Mouse (Mus musculus): ENCODE measurements around the gene Suox. TPM values are rescaled to one million over a fixed set of nuclear protein-coding genes. Genes with fewer than 3 reads are reported as not detected.
"Not testable (repeated sequence)": the region's sequence is repeated elsewhere in the genome, so short reads cannot be mapped to it uniquely, and the experiment has no call there.

Suox gene
- total RNA-seq (2022) = 10 to 100 TPM; 23.1 to 28.7 (median 25.9) TPM

DNA sequence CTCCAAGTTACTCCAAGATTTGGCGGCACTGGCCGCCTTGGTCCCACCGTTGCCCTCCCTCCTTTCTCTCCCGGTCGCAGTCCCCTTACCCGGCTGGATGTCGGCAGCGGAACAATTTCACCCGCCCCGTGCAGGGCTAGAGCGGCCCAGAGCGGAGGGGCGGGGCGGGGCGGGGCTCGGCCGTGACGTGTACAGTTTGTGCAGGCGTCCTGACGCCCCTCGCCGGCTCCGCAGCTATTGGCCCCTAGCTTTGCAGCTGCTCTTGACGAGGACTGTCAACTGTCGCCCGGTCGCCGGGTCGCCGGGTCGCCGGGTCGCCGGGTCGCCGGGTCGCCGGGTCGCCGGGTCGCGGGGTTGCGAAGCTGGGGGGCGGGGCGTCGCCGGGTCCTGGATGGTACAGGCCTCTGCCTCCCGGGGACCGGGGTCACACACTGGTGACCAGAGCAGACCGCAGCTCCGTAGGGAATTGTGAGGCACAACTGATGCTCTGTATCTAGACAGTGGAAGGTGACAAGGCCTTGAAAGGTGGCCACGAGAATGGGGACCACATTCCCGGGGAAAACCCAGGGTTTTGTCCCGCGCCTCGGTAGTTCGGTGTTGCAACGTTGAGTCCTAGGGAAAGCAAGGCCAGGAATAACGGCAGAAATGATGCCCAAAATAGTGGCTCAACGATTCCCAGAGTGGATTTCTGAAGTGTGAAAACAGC, at the start of gene Suox:
TSS of gene Suox (minus strand) at position 311 of the 706 bp plus-strand sequence.
- peak; percentile 76 for DNase-seq (ENCODE audit: low spot score)

DNA sequence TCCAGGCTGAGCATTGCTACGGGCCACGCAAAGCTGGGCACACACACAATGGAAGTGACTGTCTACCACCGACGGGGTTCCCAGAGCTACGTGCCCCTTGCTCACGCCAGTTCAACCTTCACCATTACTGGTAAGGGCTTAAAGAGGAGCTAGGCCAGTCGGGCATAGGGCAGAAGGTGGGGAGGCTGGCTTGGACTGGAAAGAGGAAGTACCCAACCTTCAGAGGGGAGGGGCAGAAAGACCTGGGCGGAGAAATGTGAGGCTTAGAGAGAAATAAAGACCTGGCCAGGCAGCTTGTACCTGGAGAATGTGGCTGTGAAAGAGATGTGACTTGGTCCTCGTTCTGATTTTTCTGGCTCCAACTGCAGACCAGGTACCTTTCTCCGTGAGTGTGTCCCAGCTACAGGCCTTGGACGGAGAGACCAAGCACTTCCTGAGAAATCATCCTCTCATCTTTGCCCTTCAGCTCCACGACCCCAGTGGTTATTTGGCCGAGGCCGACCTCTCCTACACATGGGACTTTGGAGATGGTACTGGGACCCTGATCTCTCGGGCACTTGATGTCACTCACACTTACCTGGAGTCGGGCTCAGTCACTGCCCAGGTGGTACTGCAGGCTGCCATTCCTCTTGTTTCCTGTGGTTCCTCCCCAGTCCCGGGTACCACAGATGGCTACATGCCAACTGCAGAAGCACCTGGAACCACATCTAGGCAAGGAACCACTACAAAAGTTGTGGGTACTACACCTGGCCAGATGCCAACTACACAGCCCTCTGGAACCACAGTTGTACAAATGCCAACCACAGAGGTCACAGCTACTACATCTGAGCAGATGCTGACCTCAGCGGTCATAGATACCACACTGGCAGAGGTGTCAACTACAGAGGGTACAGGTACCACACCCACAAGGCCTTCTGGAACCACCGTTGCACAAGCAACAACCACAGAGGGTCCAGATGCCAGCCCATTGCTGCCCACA, 42.0 kb upstream of the Suox start:
- DNase-seq (ENCODE audit: low spot score) = no peak

DNA sequence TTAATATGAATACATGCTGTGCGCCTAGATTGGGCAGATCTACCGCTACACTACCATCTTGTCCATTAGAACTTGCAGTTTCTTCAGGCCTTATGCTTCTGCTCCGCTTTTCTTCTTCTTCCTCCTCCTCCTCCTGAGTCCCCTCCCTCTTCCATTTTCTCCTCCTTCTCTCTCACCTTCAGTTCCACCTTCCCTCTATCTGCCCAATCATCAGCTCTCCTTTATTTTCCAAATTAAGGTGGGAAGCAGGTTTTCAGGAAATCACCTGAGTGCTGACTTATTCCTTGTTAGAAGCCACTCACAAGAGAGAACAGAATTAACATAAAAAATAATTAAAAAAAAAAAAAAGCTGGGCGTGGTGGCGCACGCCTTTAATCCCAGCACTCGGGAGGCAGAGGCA, 37.4 kb upstream of the Suox start:
- DNase-seq (ENCODE audit: low spot score) = not testable (repeated sequence)

DNA sequence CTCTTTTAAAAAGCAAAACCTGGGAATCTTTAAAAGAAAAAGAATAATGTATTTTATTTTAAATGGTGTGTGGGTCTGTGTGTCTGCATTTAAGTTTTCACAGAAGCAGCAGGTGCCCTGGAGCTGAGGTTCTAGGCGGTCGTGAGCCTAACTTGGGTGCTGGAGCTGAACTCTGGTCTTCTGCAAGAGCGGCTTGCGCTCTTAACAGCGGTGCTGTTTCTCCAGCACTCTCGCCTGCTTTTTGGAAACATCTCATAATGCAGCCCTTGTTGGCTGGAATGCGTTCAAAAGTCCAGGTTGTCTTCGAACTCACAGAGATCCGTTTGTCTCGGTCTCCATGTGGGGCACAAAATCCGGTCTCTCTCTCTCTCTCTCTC, 31.4 kb upstream of the Suox start:
- DNase-seq (ENCODE audit: low spot score) = no peak

DNA sequence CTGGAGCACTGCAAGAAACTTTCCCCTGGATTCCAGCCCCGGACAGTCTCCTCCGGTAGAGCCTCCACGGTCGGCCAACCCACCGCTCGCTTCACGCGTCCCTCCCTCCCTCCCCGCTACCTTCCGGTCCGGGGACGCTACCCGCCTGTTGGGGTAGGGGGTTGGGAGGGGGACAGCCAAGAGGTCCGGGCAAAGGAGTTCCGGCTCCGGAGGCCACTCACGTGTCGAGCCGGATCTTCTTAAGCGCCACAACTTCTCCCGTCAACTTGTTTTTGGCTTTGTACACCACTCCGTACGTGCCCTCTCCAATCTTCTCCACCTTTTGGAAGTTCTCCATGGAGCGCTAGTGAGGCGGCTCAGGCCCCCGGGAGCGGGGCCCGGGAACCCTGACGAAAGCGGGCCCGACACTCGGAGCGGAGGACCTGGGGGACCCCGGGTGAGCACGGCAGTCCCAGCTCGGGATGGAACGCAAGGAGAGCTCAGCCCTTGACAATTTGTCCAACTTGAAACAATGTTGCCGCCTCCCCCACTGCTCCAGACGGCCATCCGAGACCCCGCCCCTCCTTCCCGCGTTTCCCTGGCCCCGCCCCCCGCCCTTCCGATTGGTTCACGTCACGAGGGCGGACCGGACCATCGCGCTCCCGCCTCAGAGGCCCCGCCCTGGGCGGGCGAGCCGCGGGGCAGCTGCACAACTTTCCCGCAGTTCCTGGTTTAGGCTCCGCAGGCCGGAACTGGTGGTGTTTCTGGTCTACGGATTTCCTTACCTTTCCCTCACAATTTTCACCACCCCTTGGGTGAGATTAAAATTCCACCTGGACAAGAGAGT, 30.8 kb upstream of the Suox start, which contains the start of gene Cdk2:
TSS of gene Cdk2 (minus strand) at position 541 of the 826 bp plus-strand sequence.
- peak; percentile 89 for DNase-seq (ENCODE audit: low spot score)

DNA sequence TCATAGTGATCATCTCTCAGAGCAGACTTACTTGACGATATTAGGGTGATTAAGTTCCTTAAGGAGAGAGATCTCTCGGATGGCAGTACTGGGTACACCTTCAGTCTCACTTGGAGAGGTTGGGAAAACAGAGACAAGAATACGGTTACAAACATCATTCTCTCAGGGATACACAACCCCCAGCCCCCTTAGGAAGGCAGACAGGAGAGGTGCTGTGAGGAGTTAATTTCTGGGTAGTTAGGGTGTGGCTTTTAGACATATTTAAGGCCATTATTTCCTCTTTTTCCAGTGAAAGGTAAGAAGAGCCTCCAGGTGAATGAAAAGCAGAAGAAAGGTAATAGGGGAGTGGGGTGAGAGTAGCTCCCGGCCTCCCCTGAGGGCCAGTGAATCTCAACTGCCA, 30.0 kb upstream of the Suox start, which contains the start of gene Pmel:
TSS of gene Pmel (plus strand) at position 301 of the 400 bp plus-strand sequence.
- no peak for DNase-seq (ENCODE audit: low spot score)

DNA sequence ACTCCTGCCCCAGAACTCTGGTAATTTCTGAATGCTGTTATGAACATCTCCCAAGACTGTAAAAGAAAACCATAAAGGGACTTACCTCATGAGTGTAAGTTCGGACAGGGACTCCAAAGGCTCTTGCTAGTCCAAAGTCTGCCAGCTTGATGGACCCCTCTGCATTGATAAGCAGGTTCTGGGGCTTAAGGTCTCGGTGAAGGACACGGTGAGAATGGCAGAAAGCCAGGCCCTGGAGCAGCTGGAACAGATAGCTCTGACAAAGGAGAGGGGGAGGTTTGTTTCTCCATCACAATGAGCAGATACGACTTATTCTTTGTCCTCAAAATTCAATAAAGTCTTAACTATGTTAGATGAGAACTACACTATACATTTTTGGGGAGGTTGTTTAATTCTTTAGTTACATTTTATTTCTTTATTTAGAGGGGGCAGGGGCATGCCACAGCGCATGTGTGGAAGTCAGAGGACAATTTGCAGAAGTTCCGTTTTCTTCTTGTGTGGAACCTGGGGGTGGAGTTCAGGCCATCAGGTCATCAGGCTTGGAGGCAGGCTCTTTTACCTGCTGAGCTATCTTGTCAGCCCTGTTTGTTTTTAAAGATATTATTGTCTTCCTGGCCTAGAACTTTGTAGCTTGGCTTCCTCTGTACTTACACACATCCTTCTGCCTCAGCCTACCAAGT, 28.6 kb upstream of the Suox start:
- DNase-seq (ENCODE audit: low spot score) = no peak

DNA sequence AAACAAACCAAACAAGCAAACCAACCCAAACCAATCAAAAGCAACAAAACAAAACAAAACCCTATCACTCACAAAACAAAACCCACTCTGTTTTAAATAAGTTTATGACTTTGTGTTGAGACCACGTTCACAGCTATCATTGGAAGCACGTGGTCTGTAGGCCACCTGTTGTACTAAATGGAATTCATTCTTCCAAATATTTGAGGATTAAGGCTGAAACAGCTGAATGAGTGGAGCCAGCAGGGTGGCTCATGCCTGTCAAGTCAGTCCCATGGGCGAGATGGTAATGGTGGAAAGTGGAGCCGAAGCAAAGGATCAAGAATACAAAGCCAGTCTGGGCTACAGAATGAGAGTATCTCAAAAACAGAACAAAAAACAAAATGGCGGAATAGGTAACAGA, 26.8 kb upstream of the Suox start:
- DNase-seq (ENCODE audit: low spot score) = no peak

DNA sequence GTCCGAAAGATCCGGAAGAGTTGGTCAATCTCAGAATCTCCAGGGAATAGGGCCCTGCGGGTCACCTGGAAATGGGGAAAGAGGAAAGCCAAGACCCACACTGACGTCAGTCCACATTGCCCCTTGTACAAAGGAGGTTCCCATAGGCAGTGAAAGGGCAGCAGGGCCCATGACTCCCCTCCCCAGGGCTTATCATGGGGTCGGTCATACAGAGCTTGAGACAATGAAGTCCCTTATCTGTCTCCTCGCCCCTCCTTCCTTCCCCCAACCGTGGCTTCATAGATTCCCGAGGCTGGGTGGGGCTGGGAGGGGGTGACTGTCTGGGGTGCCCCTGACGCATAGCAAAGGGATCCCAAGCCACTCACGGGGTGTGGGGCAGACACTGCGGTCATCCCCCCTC, 25.7 kb upstream of the Suox start:
- DNase-seq (ENCODE audit: low spot score) = no peak

DNA sequence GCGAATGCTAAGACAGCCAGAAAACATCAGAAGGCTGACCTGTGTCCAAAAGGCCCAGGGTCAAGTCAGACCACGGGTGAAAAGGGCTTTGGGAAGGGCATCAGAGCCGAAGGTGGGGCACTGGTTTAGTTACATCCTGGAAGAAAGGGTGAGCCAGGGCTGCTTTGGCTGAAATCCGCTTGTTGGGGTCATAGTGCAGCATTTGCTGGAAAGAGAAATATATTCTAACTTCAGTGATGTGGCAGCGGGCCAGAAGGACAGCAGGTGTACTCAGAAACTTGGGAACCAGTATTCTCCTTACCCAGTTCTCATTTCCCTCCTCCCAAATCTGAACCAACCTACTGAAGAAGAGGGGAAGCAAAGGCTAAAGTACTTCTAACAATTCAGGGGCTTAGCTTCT, 25.1 kb upstream of the Suox start:
- DNase-seq (ENCODE audit: low spot score) = no peak

DNA sequence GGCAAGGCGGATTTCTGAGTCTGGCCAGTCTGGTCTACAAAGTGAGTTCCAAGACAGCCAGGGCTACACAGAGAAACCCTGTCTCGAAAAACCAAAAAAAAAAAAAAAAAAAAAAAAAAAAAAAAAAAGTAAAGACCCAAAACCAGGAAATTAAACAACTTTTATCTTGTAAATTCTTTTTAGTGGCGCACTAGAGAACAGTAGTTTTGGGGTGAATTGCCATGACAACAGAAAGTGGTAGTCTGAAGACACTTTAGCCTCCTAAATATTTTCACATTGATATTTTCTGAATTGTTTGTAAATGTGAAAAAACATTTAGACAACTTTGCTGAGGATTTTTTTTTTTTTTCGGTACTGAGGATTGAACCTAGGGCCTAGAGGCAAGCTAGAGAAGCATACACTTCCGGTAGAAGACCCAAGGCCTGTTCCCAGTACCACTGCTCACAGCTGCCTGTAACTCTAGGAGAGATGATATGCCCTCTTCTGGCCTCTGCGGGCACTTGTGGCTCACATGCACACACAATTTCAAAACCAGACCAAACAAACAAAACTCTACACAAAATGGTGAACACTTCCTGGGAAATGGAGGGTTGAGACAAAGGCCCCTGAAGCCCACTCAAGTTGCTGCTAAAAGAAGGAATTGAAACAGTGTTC, 23.3 kb upstream of the Suox start:
- no peak for DNase-seq (ENCODE audit: low spot score)

DNA sequence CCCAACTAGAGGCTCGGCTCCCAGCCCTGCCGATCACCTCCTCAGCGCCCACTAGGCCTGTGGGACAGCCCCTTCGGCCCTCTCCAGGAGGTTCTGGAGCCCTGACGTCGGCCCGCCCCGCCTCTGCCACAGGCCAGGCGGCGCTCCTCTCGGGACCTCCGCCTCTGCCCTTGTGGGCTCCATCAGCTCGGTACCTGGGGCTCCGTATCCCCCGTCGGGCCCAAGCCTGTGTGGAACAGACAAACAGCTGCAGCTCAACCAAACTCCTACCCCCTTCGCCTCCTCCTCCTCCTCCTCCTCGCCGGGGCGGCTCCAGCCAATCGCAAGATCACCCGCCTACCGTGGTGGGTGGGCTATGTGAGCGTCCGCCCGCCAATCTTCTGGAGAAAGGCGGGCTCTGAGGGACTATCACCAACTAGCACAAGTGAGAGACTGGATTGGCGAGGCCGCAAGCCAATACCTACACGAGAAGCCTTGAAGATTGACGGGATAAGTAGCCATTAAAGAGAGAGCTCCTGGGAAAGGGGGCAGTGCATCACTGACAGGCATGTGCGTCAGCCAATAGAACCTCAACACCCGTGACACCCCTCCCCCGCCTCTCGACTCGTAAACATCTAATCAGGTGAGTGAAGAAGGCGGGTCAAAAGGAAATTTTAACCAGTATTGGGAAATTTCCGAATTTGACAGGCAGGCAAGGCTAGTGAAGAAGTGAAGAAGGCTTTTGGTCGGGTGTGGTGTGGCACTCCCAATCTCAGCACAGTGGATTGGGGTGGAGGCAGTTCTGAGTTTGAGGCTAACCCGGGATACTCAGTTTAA, 22.3 kb upstream of the Suox start, which contains the start of gene Rab5b:
TSS of gene Rab5b (minus strand) at position 273 of the 816 bp plus-strand sequence.
- peak; percentile 100 for DNase-seq (ENCODE audit: low spot score)

DNA sequence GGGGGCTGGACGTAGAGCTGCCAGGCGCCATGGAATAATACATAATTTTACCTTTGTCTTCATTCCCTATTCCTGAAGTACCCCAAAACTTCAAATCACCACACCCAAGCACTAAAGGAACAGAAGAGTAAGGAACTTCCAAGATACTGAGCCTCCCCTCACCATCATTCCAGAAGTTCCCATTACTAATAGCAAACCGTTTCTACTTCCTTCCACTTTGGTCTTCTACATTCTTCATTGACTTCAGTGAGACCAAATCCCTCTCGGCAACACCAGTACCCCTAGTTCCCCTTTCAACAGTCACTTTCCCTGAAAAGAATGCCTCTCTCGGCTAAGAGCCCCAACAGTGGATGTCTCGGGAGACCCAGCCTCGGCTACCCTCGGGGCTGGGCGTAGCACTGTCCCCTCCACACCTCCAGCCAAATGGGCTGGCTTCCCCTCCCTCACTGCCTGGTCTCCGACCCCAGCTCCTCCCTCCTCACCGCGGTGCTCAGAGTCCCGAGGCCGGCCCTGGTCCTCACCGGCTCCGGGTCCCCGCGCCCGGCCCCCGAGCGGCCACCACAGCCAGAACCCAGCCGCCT, 21.6 kb upstream of the Suox start:
- no peak for DNase-seq (ENCODE audit: low spot score)

DNA sequence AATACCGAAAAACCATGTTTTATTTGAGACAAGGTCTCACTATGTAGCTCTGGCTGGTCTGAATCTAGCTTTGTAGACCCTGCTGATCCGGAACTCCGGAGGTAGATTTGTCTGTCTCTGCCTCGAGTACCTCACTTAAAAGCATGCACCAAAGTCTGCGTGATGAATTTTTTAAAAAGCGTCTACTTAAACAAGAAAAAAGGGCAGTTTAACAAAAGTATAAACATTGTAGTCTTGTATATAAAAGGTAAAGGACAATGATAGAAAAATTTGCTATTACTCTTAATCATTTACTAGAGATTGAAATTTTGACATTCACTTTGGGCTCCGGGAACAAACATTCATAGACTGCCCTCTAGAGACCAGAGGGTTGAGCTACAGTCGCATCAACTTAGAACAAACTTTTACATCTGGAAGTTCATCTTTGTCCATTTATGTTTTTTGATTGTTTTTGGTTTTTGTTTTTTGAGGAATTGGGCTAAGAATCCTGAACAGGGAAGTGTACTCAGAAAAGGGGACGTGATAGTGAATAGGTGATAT, 666 bp upstream of the Suox start:
- peak; percentile 57 for DNase-seq (ENCODE audit: low spot score)

DNA sequence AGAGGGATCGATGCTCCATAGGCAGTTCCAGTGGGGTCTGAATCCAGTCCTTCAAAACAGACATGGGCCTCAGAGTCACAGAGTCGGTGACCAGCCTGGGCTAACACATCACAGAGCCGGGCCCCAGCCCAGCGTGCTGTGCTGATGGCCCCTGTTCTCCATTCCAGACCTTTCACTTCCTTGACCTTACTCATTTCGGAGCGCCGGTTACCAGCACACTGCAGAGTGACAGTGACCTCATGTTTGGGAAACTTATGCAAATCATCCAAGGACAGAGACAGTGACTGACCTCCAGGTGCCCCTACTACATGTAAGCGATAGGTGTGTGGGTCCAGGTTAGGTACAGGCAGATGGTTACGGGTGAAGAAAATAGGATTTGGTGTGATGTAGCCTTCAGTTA, 2.7 kb downstream of the Suox start:
- DNase-seq (ENCODE audit: low spot score) = no peak

DNA sequence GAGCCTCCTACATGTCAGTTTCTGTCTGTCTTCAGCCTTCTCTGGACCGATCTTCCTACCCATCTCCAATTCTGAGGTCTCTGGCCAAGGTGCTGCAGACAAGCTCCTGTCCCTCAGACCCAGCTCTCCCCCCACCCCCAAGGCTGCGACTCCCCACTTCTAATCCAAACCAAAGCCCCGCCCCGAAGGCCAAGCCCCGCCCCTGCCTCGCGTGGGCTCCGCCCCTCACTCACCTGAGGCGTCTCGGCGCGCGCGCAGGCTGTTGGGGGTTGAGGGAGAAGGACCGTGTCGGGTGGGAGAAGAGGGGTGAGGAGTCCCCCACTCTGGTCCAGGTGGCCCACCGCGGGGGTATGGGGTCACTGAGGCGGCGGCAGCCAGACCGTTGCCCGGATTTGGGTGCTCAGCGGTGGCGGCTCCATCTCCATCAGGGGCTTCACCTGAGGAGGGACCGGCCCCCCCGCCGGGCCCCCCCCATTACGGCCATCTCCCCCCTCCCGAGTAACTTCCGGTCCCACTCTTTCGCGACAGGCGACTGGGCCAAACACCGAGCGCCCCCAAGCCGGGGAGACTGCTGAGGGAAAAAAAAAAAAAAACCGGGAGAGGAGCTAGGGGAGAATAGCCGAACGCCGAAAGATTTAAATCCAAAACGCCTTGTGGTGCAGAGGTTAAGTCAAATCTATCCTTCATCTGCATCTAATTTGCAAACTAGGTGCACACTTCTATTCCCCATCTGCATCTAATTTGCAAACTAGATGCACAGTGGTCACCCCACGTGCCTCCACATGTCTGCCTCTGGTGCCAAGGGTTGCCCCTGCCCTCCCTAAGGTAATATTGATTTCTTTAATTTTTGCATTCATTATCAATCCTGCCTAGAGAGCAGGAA, 4.8 kb downstream of the Suox start:
- no peak for DNase-seq (ENCODE audit: low spot score)

DNA sequence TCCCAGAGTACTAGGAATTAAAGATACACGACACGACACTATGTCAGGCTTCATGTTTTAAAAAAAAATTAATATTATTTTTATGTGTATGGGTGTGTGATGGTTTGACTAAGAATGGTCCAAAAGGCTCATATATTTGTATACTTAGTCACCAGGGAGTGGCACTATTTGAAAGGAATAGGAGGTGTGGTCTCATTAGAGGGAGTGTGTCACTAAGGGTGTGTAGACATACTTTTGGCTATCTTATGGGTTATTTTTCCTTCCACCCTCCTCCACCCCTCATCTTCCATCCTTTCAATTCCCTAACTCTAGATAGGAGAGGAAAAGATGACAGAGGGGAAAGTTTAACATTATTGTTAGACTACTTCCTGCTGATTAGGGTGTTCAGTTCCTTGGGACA, 8.1 kb downstream of the Suox start:
- no peak for DNase-seq (ENCODE audit: low spot score)

DNA sequence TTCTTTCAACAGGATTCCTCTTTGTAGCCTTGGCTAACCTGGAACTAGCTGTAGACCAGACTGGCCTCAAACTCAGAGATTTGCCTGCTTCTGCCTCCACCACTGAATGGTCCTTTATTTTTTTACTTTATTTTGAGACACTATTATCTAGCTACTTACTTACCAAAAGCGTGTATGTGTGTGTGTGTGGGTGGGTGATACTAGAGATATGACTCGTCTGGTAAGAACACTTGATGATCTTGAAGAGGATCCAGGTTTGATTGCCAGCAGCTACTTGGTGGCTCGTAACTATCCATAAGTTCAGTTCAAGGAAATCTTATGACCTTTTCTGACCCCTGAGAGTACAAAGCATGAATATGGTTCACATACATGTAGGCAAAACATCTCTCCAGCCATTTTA, 8.6 kb downstream of the Suox start:
- no peak for DNase-seq (ENCODE audit: low spot score)

Data from heart, adult 8-10 months (tissue).